Mouse (Mus musculus) retina, adult 2 months (tissue): Measurements from ENCODE around the gene Lrch4.

Experiments
- DNase-seq: peaks from one replicate; pipeline ENCODE4 v3.0.0-alpha.2; 2012; ENCODE audit warnings: low read depth, low spot score

The Lrch4 gene

GRCm38 (mm10) chr5:137649669-137650571, 21.0 kb downstream of the Lrch4 start:
- no peak for DNase-seq

GRCm38 (mm10) chr5:137652474-137652873, 23.6 kb downstream of the Lrch4 start:
- DNase-seq: peak; percentile 70

GRCm38 (mm10) chr5:137653366-137653765, 24.4 kb downstream of the Lrch4 start:
- DNase-seq: no peak

GRCm38 (mm10) chr5:137654746-137655145, 25.8 kb downstream of the Lrch4 start:
- DNase-seq: no peak

- DNase-seq: peak; percentile 51
Measured at GRCm38 (mm10) chr5:137656977-137657376, 28.1 kb downstream of the Lrch4 start.

GRCm38 (mm10) chr5:137660064-137660688, 31.3 kb downstream of the Lrch4 start:
- no peak for DNase-seq

GRCm38 (mm10) chr5:137663057-137663456, 34.1 kb downstream of the Lrch4 start:
- no peak for DNase-seq

GRCm38 (mm10) chr5:137668971-137669370, 40.0 kb downstream of the Lrch4 start:
- DNase-seq: no peak

- DNase-seq: no peak
Measured at GRCm38 (mm10) chr5:137670240-137670639, 41.3 kb downstream of the Lrch4 start.

- no peak for DNase-seq
Measured at GRCm38 (mm10) chr5:137671443-137672240, 42.7 kb downstream of the Lrch4 start.

GRCm38 (mm10) chr5:137672361-137672760, 43.4 kb downstream of the Lrch4 start:
- no peak for DNase-seq

- no peak for DNase-seq
Measured at GRCm38 (mm10) chr5:137673015-137673414, 44.1 kb downstream of the Lrch4 start.

GRCm38 (mm10) chr5:137674786-137675185, 45.9 kb downstream of the Lrch4 start:
- DNase-seq: no peak

GRCm38 (mm10) chr5:137677859-137678258, 48.9 kb downstream of the Lrch4 start:
- DNase-seq: no peak

GRCm38 (mm10) chr5:137678736-137679135, 49.8 kb downstream of the Lrch4 start:
- DNase-seq: no peak

- DNase-seq: no peak
Measured at GRCm38 (mm10) chr5:137679726-137680125, 50.8 kb downstream of the Lrch4 start.

GRCm38 (mm10) chr5:137682526-137682925, 53.6 kb downstream of the Lrch4 start:
- no peak for DNase-seq

- no peak for DNase-seq
Measured at GRCm38 (mm10) chr5:137683388-137684293, 54.7 kb downstream of the Lrch4 start.

- DNase-seq: peak; percentile 72
Measured at GRCm38 (mm10) chr5:137684294-137685123, 55.6 kb downstream of the Lrch4 start, which contains the start of gene Agfg2. Agfg2 (minus strand) TSS chr5:137684726.

- DNase-seq: no peak
Measured at GRCm38 (mm10) chr5:137685653-137686052, 56.7 kb downstream of the Lrch4 start.
